Mouse (Mus musculus) liver, postnatal 0 days (tissue): ENCODE measurements around the gene Tubb2b. TPM values are rescaled to one million over a fixed set of nuclear protein-coding genes. Genes with fewer than 3 reads are reported as not detected.

Experiments
- ATAC-seq: fragments of 200-750 bp; cut with Nextera tagmentation; 2 replicates; pipeline ENCODE4 v1.8.0; 2017; ENCODE audit warnings: mild to moderate bottlenecking, moderate library complexity
- DNase-seq: peaks from one replicate; pipeline ENCODE4 v3.0.0-alpha.2; 2016
- H3K27ac ChIP-seq: fragments of 300-500 bp; sonication (generic); 2 replicates; pipeline ENCODE4 v1.5.1; 2014; ENCODE audit warnings: antibody characterized with exemption, moderate library complexity, mild to moderate bottlenecking, low read depth
- H3K27me3 ChIP-seq: fragments of 300-500 bp; sonication (generic); 2 replicates; pipeline ENCODE4 v1.6.1; 2014; ENCODE audit warnings: low read length, control low read depth, mixed read lengths; ENCODE audit not compliant: insufficient read depth
- H3K36me3 ChIP-seq: fragments of 300-500 bp; sonication (generic); replicated peaks from 2 replicates; pipeline ENCODE4 v1.6.1; 2014; ENCODE audit warnings: mild to moderate bottlenecking, control low read depth, low read length, moderate library complexity, mixed read lengths; ENCODE audit not compliant: insufficient read depth
- H3K4me1 ChIP-seq: fragments of 300-500 bp; sonication (generic); 2 replicates; pipeline ENCODE4 v1.6.1; 2014; ENCODE audit warnings: antibody characterized with exemption, mild to moderate bottlenecking, control low read depth; ENCODE audit not compliant: insufficient read depth
- H3K4me2 ChIP-seq: fragments of 300-500 bp; sonication (generic); 2 replicates; pipeline ENCODE4 v1.6.1; 2014; ENCODE audit warnings: low read depth, mild to moderate bottlenecking, low read length, moderate library complexity, mixed read lengths
- H3K4me3 ChIP-seq: fragments of 300-500 bp; sonication (generic); 2 replicates; pipeline ENCODE4 v1.5.1; 2014; ENCODE audit warnings: low read depth, low read length
- H3K9ac ChIP-seq: fragments of 300-500 bp; sonication (generic); replicated peaks from 2 replicates; pipeline ENCODE4 v1.6.1; 2014; ENCODE audit warnings: mild to moderate bottlenecking, moderate library complexity
- H3K9me3 ChIP-seq: fragments of 300-500 bp; sonication (generic); 2 replicates; pipeline ENCODE4 v1.6.1; 2016; ENCODE audit warnings: mild to moderate bottlenecking, control low read depth, low read length, mixed read lengths
- CTCF ChIP-seq: sonication (generic); IDR thresholded peaks from 2 replicates; pipeline ENCODE4 v1.5.1; 2016; ENCODE audit warnings: antibody characterized with exemption, low read depth
- EP300 ChIP-seq: IDR thresholded peaks from 2 replicates; pipeline ENCODE4 v1.6.1; 2016; ENCODE audit warnings: antibody characterized with exemption, low read depth, mild to moderate bottlenecking
- WGBS: fragments of 180-500 bp; shearing (Covaris S2); extraction: QIAGEN DNeasy Blood & Tissue Kit; methylation state at CpG from one replicate; pipeline ENCODE4 v1.1.7; 2014; ENCODE audit not compliant: insufficient replicate concordance; 5-methylcytosine and 5-hydroxymethylcytosine counted together
- polyA plus RNA-seq: library from polyadenylated mRNA; unstranded; fragments of >200 nt; fragmentation: Nextera tagmentation; extraction: Ambion mirVana; gene quantifications from 2 replicates; pipeline ENCODE4 v1.2.1, GENCODE M21; 2015

The Tubb2b gene
- polyA plus RNA-seq, 1 experiment from 2014 or later, result 0.28 TPM

DNA sequence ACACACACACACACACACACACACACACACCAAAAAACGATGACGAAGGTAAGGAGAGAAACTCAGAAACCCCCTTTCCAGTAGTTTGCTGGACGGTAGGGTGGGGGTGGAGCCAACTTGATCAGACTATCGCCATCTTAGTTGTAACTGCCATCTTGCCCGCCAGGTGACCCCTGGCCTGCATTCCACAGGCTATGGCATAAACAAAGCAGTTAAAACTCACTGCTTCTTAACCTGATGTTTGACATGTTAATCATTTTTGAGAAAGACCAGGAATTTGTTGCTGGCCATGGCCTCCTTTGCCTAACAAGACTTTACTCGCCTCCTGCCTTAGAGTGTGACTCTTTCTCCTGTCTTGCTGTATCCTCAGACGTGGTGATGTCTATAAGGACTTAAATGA lies 22.4 kb upstream of the Tubb2b start:
- Histone ChIP-seq H3K36me3 (no peaks in the 10 kb centered on the region), H3K4me3 (no peak overlapping the region), H3K9ac (no peak overlapping the region), H3K4me1 (peaks cover 10% of the 10 kb centered on the region; the same call in 1 of the 2 replicates), H3K27ac (no peak overlapping the region), H3K27me3 (peaks cover 5% of the 10 kb centered on the region; the same call in 1 of the 2 replicates), H3K9me3 (no peaks in the 10 kb centered on the region), H3K4me2 (no peak overlapping the region)
- ATAC-seq, result no peak
- 72% methylated on average over 7 of the region's 7 CpGs for WGBS
- no peak for TF ChIP-seq CTCF
- no peak for TF ChIP-seq EP300
- DNase-seq, result no peak

DNA sequence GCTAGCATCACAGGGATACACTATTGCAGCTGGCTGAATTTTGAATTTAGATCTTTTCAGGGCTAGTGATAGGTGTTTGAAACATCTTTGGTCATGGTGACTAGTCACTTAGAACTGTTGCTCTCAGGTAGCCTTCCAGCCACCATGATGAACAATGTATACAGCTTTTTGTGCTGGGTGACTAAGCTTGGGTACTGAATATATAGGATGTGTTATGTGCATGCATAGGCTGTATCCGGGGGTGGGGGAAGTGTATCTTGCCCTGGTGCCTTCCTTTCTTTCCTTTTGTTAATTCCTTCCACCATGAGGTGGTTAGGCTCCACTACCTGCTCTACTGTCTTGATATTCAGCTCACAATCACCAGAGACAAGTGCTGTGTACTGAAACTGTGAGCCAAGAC lies 21.2 kb upstream of the Tubb2b start:
- DNase-seq, result no peak
- H3K27me3 ChIP-seq, result peaks cover 5% of the 10 kb centered on the region; the same call in 1 of the 2 replicates
- 61% methylated on average over 1 of the region's 1 CpGs for WGBS

DNA sequence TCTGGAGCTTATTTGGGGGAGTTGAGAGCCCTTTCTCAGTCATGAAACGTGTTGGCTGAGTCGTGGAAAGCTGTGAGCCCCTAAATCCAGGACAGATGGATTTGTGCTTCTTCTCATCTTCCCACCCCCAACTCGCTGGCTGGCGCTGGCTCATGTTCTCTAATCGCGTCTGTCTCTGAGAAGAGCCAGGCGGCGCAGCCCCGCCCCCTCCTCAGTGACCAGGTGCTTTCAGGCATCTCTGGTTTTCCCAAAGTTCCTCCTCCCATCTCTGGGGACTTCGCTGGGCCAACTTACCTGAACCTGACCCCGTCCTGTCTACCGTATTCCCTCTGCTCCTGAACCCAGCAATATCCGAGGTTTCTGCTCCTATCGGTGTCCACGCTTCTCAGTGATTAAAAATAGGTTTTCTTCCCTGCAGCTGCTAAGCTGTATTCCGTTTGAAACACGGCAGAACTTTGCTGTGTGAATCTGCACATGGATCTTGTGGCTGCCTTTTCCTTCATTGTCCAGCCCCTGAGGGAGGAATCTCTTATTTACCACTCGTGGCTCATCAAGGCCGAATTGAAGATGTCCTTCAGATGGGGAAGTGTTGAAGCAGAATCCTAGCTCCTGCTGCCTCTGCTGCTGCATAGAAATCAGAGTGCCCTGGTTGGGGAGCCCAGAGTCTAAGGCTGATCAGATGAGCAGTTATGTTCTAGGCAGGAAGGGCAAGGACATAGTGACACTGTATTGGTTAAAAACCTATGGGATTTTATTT lies 20.2 kb upstream of the Tubb2b start:
- no peak overlapping the region for H3K4me3 ChIP-seq
- peaks cover 10% of the 10 kb centered on the region; the same call in 1 of the 2 replicates for H3K4me1 ChIP-seq
- ATAC-seq (no peak), DNase-seq (no peak)
- H3K9me3 ChIP-seq, result no peaks in the 10 kb centered on the region
- WGBS, result 23% methylated on average over 19 of the region's 19 CpGs
- H3K27ac ChIP-seq, result no peak overlapping the region
- peak overlapping the region; percentile 9; the same call in 1 of the 2 replicates for H3K4me2 ChIP-seq
- no peak for TF ChIP-seq CTCF
- no peak for TF ChIP-seq EP300
- peaks cover 5% of the 10 kb centered on the region; the same call in 1 of the 2 replicates for H3K27me3 ChIP-seq
- no peak overlapping the region for H3K9ac ChIP-seq
- H3K36me3 ChIP-seq, result no peaks in the 10 kb centered on the region

More for the DNA sequence above, 21.2 kb upstream of the Tubb2b start:
- Histone ChIP-seq H3K27ac (no peak overlapping the region), H3K4me3 (no peak overlapping the region), H3K9ac (no peak overlapping the region), H3K4me2 (no peak overlapping the region), H3K9me3 (no peaks in the 10 kb centered on the region), H3K36me3 (no peaks in the 10 kb centered on the region), H3K4me1 (peaks cover 10% of the 10 kb centered on the region; the same call in 1 of the 2 replicates)
- no peak for ATAC-seq
- TF ChIP-seq EP300 (no peak), CTCF (no peak)

DNA sequence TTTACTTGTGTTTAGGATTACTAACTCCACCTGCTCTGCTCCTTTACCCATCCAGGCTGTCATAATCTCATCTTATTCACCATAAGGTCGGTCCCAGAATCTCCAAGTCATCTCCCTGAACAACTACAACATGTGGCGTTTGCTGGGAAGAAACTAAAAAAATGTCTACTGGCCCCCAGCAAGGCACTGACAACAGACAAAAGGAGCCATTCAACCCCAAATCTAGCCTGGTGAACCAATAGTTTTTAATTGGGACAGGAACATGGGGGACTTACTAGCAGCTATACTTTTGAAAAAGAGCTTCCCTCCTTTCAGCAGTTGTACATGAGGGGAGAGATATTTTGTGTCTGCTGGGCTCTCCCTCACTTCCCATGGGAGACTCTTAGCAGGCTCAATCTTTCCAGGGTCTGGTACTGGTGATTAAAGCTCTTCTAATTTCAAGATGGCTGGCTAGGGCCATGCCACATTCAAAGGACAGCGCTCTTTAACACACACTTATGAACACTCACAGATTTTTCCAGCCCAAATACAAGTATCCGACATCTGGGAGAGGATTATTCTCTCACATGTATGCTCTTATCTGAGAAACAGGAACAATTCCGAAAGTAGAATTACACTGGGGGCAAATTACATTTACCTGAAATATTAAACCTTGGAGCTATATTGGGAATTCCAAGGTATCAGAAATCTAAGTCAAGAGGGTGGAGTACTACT lies 19.4 kb upstream of the Tubb2b start:
- ATAC-seq (no peak), DNase-seq (no peak)
- 59% methylated on average over 5 of the region's 5 CpGs for WGBS
- peaks cover 5% of the 10 kb centered on the region; the same call in 1 of the 2 replicates for H3K27me3 ChIP-seq
- no peak overlapping the region for H3K27ac ChIP-seq
- TF ChIP-seq EP300 (no peak), CTCF (no peak)
- peak overlapping the region; percentile 48; the same call in 1 of the 2 replicates for H3K9ac ChIP-seq
- peak overlapping the region; percentile 72 for H3K4me2 ChIP-seq
- no peak overlapping the region for H3K4me3 ChIP-seq
- peaks cover 9% of the 10 kb centered on the region; the same call in 1 of the 2 replicates for H3K4me1 ChIP-seq
- H3K9me3 ChIP-seq, result no peaks in the 10 kb centered on the region
- no peaks in the 10 kb centered on the region for H3K36me3 ChIP-seq

DNA sequence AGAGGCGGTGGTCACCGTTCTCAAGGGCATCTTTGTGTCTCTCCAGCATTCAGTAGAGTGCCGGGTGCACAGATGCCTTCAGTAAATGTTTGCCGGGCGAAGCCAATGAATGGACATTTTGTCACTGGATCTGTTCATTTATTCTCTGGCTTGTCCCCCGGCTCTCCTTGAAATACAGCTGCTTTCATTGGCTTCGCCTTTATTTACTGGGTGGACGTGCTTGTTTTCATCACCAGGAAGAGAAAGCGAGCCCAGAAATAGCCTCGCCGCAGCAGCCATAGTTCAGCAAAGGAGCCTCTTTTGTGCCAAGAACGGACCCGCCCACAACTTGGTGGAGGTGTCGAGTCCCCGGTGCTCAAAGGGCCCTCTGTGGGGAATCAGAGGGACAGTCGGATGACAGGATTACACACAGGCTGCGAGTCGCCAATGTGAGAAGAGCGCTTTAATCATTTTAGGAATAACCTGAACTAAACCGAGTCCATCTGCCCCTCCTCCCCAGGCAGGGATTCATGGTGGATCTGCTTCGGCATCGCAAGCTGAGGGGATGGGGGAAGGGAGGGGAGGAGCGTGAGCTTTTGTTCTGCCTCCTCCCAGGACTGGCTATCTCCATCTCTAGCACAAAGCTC lies 18.6 kb upstream of the Tubb2b start:
- WGBS, result 7% methylated on average over 23 of the region's 23 CpGs
- peaks cover 7% of the 10 kb centered on the region; the same call in 1 of the 2 replicates for H3K4me1 ChIP-seq
- peak overlapping the region; percentile 43 for H3K4me3 ChIP-seq
- no peak overlapping the region for H3K27ac ChIP-seq
- ATAC-seq, result peak; percentile 55
- peak; percentile 44 for DNase-seq
- H3K36me3 ChIP-seq, result no peaks in the 10 kb centered on the region
- peaks cover 5% of the 10 kb centered on the region; the same call in 1 of the 2 replicates for H3K27me3 ChIP-seq
- no peaks in the 10 kb centered on the region for H3K9me3 ChIP-seq
- TF ChIP-seq EP300, result no peak
- 0 out of 2 replicates have a peak, but pooled peaks have one; percentile 2 for TF ChIP-seq CTCF
- H3K9ac ChIP-seq, result peak overlapping the region; percentile 48
- peak overlapping the region; percentile 72 for H3K4me2 ChIP-seq

DNA sequence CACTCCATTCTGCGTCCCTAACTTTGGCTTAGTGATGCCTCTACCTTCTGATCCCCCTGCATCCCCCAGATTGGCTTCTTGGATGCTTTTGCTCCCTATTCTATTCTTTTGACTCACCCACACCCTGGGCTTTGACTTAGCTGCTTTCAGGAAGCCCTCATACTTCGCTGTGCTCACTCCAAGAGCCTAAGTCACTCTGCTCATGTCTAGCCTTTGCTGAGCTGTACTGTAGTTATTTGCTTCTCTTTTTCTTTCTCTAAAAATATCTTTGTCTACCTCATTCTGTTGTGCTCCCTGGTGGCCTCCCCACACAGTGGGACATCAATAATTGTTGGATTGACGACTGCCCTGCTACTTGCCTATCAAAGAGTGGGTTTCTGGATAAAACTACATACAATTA lies 17.9 kb upstream of the Tubb2b start:
- TF ChIP-seq EP300 (no peak), CTCF (no peak)

More for the DNA sequence above, 17.9 kb upstream of the Tubb2b start:
- H3K27ac ChIP-seq, result no peak overlapping the region
- peaks cover 7% of the 10 kb centered on the region; the same call in 1 of the 2 replicates for H3K4me1 ChIP-seq
- no peak overlapping the region for H3K4me2 ChIP-seq
- H3K9me3 ChIP-seq, result no peaks in the 10 kb centered on the region
- no peak for DNase-seq
- no peak for ATAC-seq
- 57% methylated on average over 3 of the region's 3 CpGs for WGBS
- H3K4me3 ChIP-seq, result no peak overlapping the region
- no peak overlapping the region for H3K9ac ChIP-seq
- peaks cover 5% of the 10 kb centered on the region; the same call in 1 of the 2 replicates for H3K27me3 ChIP-seq
- H3K36me3 ChIP-seq, result no peaks in the 10 kb centered on the region
